Mouse (Mus musculus) cerebellum, adult 11 months (tissue): ENCODE measurements around the gene Olfr922.

Source experiments
- DNase-seq: peaks from one replicate; pipeline ENCODE4 v3.0.0; 2022

The Olfr922 gene

DNA sequence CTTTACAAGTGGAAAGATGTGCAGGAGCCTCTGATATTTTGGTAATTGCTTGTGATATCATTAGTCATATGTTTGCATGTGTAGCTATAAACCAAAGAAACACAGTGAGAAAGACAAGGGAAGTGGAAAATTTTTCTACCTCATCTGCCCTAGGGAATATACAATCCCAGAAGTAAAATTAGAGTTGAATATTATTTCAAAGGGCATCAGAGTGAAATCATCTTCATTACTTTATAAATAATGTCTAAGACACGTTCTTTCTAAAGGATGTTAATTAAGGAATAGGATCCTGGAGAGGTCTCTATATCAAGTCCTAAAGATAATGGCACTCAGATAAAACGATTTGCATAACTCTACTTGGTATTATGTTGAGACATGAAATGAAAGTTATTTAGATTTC, at the start of gene Olfr922:
Gene Olfr922, plus strand, starts transcription at position 301 of the 400 bp plus-strand sequence.
- no peak for DNase-seq

DNA sequence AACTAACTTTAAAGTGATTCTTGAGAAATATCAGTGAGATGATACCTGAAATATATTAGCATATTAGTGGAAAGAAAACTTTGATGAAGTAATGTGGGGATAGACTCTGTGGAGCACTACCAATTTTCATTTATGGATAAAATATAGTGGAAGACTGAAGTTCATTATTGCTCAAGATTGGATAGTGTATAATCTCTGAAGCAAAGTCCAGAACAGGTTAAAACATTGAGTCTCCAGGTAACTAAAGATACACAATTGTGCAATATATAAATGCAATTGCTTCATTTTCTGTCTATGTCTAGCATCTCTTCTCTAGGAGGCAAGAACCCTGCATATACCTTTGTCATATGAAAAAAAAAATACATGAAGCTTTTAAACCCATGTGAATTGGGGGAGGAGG, 41.6 kb upstream of the Olfr922 start, which contains the start of gene Olfr921:
Gene Olfr921, plus strand, starts transcription at position 301 of the 400 bp plus-strand sequence.
- no peak for DNase-seq

GRCm38 (mm10) chr9:38792689-38793088, 21.7 kb upstream of the Olfr922 start:
- DNase-seq: no peak

DNA sequence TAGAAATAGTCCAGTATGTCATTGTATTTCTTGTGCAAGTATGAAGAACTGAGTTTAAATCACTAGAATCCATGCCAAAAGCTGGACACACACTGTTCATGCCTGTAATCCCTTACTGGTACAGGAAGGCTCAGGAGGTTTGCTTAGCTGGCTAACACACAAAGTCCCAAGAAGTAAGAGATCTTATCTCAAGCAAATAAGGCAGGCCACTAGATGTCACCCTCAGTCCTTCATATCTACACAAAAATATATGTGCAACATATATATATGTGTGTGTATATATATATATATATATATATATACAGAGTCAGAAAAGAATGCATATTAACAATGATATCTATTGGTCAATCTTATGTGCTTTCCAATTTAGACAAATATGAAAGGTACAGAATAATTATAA, 8.7 kb upstream of the Olfr922 start:
- DNase-seq: no peak

- DNase-seq: no peak
Observed at GRCm38 (mm10) chr9:38815458-38815986, 1.1 kb downstream of the Olfr922 start.

DNA sequence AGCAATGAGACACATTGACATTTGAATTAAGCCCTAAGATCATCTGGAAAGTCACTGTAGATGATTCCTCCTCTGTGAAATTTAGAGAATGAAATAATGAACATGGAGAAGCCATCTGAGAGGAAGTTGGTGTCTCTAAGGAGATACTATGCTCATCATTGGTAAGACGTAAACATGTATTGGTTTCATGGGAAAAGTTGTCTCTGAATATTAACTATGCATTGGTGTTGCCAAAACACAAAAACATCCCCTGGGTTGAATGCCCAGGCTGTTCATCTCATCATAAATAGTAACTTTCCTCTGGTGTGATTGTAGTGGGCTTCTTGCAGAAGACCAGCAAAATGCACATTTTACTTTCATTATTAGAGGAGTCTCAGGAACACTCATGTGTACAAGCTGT, 11.8 kb downstream of the Olfr922 start, which contains the start of gene Olfr923:
Gene Olfr923, plus strand, starts transcription at position 301 of the 400 bp plus-strand sequence.
- DNase-seq: no peak

- DNase-seq: no peak
Observed at GRCm38 (mm10) chr9:38833027-38833426, 18.6 kb downstream of the Olfr922 start.

- no peak for DNase-seq
Observed at GRCm38 (mm10) chr9:38844149-38844548, 29.7 kb downstream of the Olfr922 start, which contains the start of gene Olfr924. TSS of gene Olfr924 (plus strand) at chr9:38844449.

DNA sequence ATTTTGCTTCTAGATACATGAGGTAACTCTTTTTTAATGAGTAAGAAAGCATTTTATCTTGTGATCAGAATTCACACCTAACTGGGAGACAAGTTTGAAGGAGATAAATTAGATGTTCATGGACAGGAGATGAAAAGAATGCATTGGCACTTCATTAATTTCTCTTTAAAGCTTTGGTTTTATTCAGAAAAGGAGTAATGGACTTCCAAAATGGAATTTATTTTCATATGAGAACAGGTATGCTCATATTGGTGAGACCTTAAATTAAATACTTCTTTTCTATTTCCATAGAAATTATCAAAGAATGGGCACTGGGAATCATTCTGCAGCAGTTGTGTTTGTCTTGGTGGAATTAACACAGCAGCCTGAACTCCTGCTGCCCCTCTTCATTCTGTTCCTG, 40.3 kb downstream of the Olfr922 start, which contains the start of gene Olfr26:
Gene Olfr26, plus strand, starts transcription at position 301 of the 400 bp plus-strand sequence.
- no peak for DNase-seq
